Mouse (Mus musculus): ENCODE data around the gene Usp3. TPM values are rescaled to one million over a fixed set of nuclear protein-coding genes. Genes with fewer than 3 reads are reported as not detected.

The Usp3 gene
- polyA plus RNA-seq, 1 experiment from 2014 or later: 13.4 TPM

DNA sequence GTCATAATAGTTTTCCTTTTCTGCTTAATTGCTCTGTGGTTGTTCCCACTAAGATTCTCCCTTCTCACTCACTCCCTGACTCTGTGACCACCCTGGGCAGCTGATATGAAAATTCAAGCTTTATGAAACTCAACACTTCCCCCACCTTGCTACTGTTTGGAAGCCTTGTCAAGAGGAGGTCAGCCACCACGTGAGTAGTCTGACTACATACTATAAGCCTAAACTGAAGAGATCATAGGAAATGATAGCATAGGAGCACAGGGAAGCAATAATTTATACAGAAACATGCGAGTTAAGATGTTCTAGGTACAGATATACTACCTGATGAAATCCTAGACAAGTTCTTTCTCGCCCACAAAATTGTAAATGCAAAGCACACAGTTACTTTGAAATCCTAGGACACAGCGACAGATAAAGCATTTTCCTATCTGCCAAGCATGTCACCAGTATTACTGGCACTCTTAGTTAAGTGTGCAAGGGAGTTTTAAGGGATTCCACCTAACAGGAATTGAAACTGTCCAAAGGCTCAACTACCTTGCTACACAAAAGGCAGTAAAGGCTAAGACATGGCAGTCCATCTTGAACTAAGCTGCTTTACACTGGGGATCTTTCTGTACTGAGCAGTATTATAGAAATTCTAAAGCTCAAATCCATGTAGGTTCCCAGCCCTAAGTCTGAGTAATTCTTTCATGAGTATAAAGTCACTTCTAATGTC, 20.8 kb downstream of the Usp3 start:
- H3K9ac ChIP-seq: no peak overlapping the region
- no peak overlapping the region for H3K4me3 ChIP-seq (replicated peaks)
- no peak overlapping the region for H3K27ac ChIP-seq (replicated peaks)
- no peaks in the 10 kb centered on the region for H3K36me3 ChIP-seq (replicated peaks)
- 42% methylated on average over 4 of the region's 4 CpGs for WGBS (ENCODE audit: insufficient replicate concordance)
- H3K4me2 ChIP-seq: no peak overlapping the region
- no peaks in the 10 kb centered on the region for H3K9me3 ChIP-seq (replicated peaks)
- no peaks in the 10 kb centered on the region for H3K27me3 ChIP-seq
- H3K4me1 ChIP-seq (replicated peaks): peaks cover 54% of the 10 kb centered on the region
- no peak for ATAC-seq (ENCODE audit: insufficient read depth)

GRCm38 (mm10) chr9:66562215-66562614, 30.7 kb downstream of the Usp3 start:
- H3K9me3 ChIP-seq (replicated peaks): no peaks in the 10 kb centered on the region
- no peaks in the 10 kb centered on the region for H3K27me3 ChIP-seq
- no peak overlapping the region for H3K27ac ChIP-seq (replicated peaks)
- H3K4me2 ChIP-seq: no peak overlapping the region
- no peak overlapping the region for H3K4me3 ChIP-seq (replicated peaks)
- no peak for ATAC-seq (ENCODE audit: insufficient read depth)
- H3K36me3 ChIP-seq (replicated peaks): no peaks in the 10 kb centered on the region
- no peak overlapping the region for H3K9ac ChIP-seq
- 58% methylated on average over 1 of the region's 1 CpGs for WGBS (ENCODE audit: insufficient replicate concordance)
- H3K4me1 ChIP-seq (replicated peaks): peaks cover 14% of the 10 kb centered on the region

- no peak for ATAC-seq (ENCODE audit: insufficient read depth)
- WGBS (ENCODE audit: insufficient replicate concordance): 73% methylated on average over 2 of the region's 2 CpGs
- Histone ChIP-seq H3K9me3 (replicated peaks) (no peaks in the 10 kb centered on the region), H3K4me1 (replicated peaks) (peaks cover 14% of the 10 kb centered on the region), H3K27me3 (no peaks in the 10 kb centered on the region), H3K36me3 (replicated peaks) (no peaks in the 10 kb centered on the region), H3K4me2 (no peak overlapping the region), H3K27ac (replicated peaks) (no peak overlapping the region), H3K9ac (no peak overlapping the region), H3K4me3 (replicated peaks) (no peak overlapping the region)
These were observed 31.4 kb downstream of the Usp3 start for GRCm38 (mm10) chr9:66561496-66561895.

GRCm38 (mm10) chr9:66560728-66561127, 32.2 kb downstream of the Usp3 start:
- no peak overlapping the region for H3K9ac ChIP-seq
- ATAC-seq (ENCODE audit: insufficient read depth): no peak
- H3K27ac ChIP-seq (replicated peaks): no peak overlapping the region
- H3K4me2 ChIP-seq: no peak overlapping the region
- no peak overlapping the region for H3K4me3 ChIP-seq (replicated peaks)
- no peaks in the 10 kb centered on the region for H3K36me3 ChIP-seq (replicated peaks)
- no peaks in the 10 kb centered on the region for H3K27me3 ChIP-seq
- 66% methylated on average over 1 of the region's 1 CpGs for WGBS (ENCODE audit: insufficient replicate concordance)
- H3K4me1 ChIP-seq (replicated peaks): peaks cover 14% of the 10 kb centered on the region
- no peaks in the 10 kb centered on the region for H3K9me3 ChIP-seq (replicated peaks)

GRCm38 (mm10) chr9:66560295-66560694, 32.6 kb downstream of the Usp3 start:
- Histone ChIP-seq H3K4me2 (no peak overlapping the region), H3K9ac (no peak overlapping the region), H3K4me1 (replicated peaks) (peaks cover 14% of the 10 kb centered on the region), H3K27ac (replicated peaks) (no peak overlapping the region), H3K36me3 (replicated peaks) (no peaks in the 10 kb centered on the region), H3K9me3 (replicated peaks) (no peaks in the 10 kb centered on the region), H3K27me3 (no peaks in the 10 kb centered on the region), H3K4me3 (replicated peaks) (no peak overlapping the region)
- 18% methylated on average over 2 of the region's 2 CpGs for WGBS (ENCODE audit: insufficient replicate concordance)
- ATAC-seq (ENCODE audit: insufficient read depth): no peak

DNA sequence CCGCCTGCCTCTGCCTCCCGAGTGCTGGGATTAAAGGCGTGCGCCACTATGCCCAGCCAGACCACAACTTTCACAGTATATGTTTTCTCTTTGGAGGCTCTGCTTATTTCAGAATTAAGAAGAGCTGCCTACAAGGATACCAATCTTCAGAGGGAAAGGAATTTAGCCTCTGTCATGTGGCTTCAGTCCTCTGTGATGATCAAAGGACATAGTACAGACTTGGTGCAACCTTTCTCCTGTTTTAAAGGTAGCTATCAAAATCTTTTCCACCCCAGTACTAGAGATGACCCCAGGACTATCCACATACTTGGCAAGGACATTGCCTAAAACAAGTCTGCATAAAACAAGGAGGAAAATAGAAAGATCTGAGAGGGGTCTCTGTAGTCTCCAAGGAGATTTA, 34.0 kb downstream of the Usp3 start:
- H3K27ac ChIP-seq (replicated peaks): no peak overlapping the region
- no peaks in the 10 kb centered on the region for H3K27me3 ChIP-seq
- no peaks in the 10 kb centered on the region; the same call in 1 of the 2 replicates for H3K36me3 ChIP-seq (replicated peaks)
- H3K4me3 ChIP-seq (replicated peaks): no peak overlapping the region
- no peak for ATAC-seq (ENCODE audit: insufficient read depth)
- no peak overlapping the region for H3K4me2 ChIP-seq
- H3K9me3 ChIP-seq (replicated peaks): no peaks in the 10 kb centered on the region
- H3K4me1 ChIP-seq (replicated peaks): peaks cover 12% of the 10 kb centered on the region
- WGBS (ENCODE audit: insufficient replicate concordance): 90% methylated on average over 4 of the region's 4 CpGs
- no peak overlapping the region for H3K9ac ChIP-seq

DNA sequence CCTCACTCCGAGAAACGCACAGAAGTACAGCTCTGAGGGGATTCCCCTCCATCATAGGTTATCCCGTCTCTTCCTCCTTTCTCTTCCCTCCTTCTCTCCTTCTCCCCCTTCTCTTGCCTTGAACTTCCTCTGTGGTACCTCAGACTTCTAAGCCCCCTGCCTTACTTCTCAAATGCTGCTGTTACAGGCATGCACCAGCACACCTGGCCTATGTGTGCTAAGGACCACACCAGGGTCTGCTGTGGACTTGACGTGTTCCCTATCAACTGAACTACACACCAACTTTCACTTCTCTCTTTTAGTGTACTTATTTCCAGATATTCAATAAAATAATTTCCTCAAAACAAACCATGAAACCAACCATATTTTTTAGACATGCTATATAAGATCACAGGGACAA, 50.2 kb downstream of the Usp3 start:
- H3K4me2 ChIP-seq: no peak overlapping the region
- H3K27ac ChIP-seq (replicated peaks): no peak overlapping the region
- no peaks in the 10 kb centered on the region for H3K4me1 ChIP-seq (replicated peaks)
- no peak overlapping the region for H3K4me3 ChIP-seq (replicated peaks)
- H3K9me3 ChIP-seq (replicated peaks): no peaks in the 10 kb centered on the region
- H3K27me3 ChIP-seq: no peaks in the 10 kb centered on the region
- H3K9ac ChIP-seq: no peak overlapping the region
- no peak for ATAC-seq (ENCODE audit: insufficient read depth)
- 74% methylated on average over 4 of the region's 4 CpGs for WGBS (ENCODE audit: insufficient replicate concordance)
- H3K36me3 ChIP-seq (replicated peaks): peaks cover 61% of the 10 kb centered on the region

DNA sequence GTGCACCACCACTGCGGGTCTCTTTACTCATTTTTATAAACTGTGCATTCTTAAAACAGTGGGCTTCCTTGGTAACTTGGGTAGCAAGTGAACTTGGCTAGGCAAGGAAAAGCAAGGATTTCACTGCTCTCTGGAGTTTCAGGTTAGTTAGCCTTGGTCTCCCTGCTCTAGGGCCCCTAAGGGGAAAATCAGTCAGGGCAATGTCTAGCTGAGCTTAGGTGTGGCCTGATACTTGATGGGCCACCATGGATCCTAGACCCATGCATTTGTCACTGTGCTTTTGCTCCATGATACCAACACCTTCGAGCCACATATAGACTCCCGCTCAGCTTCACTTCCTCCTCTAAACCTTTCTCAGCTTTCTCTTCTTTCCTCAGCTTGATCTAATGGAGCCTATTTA, 71.3 kb downstream of the Usp3 start:
- H3K36me3 ChIP-seq (replicated peaks): peaks cover 74% of the 10 kb centered on the region
- whole genome bisulfite sequencing (ENCODE audit: insufficient replicate concordance): 90% methylated on average over 3 of the region's 3 CpGs
- H3K9ac ChIP-seq: no peak overlapping the region

GRCm38 (mm10) chr9:66520299-66520698, 72.6 kb downstream of the Usp3 start:
- peaks cover 76% of the 10 kb centered on the region for H3K36me3 ChIP-seq (replicated peaks)
- no peak overlapping the region for H3K27ac ChIP-seq (replicated peaks)
- WGBS (ENCODE audit: insufficient replicate concordance): 90% methylated on average over 4 of the region's 4 CpGs
- H3K4me3 ChIP-seq (replicated peaks): no peak overlapping the region
- H3K9ac ChIP-seq: no peak overlapping the region
- H3K4me2 ChIP-seq: no peak overlapping the region
- no peaks in the 10 kb centered on the region for H3K27me3 ChIP-seq
- no peak for ATAC-seq (ENCODE audit: insufficient read depth)
- no peaks in the 10 kb centered on the region for H3K4me1 ChIP-seq (replicated peaks)
- no peaks in the 10 kb centered on the region for H3K9me3 ChIP-seq (replicated peaks)

More for the DNA sequence above, 71.3 kb downstream of the Usp3 start:
- ATAC-seq (ENCODE audit: insufficient read depth): no peak
- Histone ChIP-seq H3K4me1 (replicated peaks) (no peaks in the 10 kb centered on the region), H3K27me3 (no peaks in the 10 kb centered on the region), H3K4me3 (replicated peaks) (no peak overlapping the region), H3K4me2 (no peak overlapping the region), H3K9me3 (replicated peaks) (no peaks in the 10 kb centered on the region), H3K27ac (replicated peaks) (no peak overlapping the region)

DNA sequence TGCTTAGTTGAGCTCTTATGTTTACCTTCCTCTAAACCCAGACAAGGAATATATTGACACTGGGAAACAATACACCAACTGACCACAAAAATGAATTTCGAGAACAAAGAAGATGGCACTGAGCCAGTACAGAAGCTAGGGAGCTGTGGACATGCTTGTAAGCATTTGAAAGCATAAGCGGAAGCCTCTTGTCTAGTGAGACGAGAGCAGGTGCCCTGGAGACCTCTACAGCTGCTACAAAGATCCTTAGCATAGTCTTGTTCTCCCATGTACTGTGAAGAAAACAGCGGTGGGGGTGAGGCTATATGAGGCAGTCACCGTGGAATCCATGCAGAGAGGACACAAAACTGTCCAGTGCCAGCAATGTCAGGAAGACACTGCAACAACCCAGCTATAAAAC, 74.0 kb downstream of the Usp3 start:
- peaks cover 87% of the 10 kb centered on the region for H3K36me3 ChIP-seq (replicated peaks)
- no peak overlapping the region for H3K9ac ChIP-seq
- WGBS (ENCODE audit: insufficient replicate concordance): 78% methylated on average over 5 of the region's 5 CpGs
- peaks cover 8% of the 10 kb centered on the region for H3K4me1 ChIP-seq (replicated peaks)
- ATAC-seq (ENCODE audit: insufficient read depth): no peak
- H3K27ac ChIP-seq (replicated peaks): no peak overlapping the region
- no peak overlapping the region for H3K4me2 ChIP-seq
- no peaks in the 10 kb centered on the region for H3K27me3 ChIP-seq
- H3K4me3 ChIP-seq (replicated peaks): no peak overlapping the region
- no peaks in the 10 kb centered on the region for H3K9me3 ChIP-seq (replicated peaks)

GRCm38 (mm10) chr9:66518251-66518650, 74.7 kb downstream of the Usp3 start:
- Histone ChIP-seq H3K9ac (no peak overlapping the region), H3K9me3 (replicated peaks) (no peaks in the 10 kb centered on the region), H3K4me1 (replicated peaks) (peaks cover 14% of the 10 kb centered on the region), H3K4me2 (no peak overlapping the region), H3K36me3 (replicated peaks) (peaks cover 87% of the 10 kb centered on the region), H3K27me3 (no peaks in the 10 kb centered on the region), H3K4me3 (replicated peaks) (no peak overlapping the region), H3K27ac (replicated peaks) (no peak overlapping the region)
- WGBS (ENCODE audit: insufficient replicate concordance): 85% methylated on average over 5 of the region's 5 CpGs
- no peak for ATAC-seq (ENCODE audit: insufficient read depth)

GRCm38 (mm10) chr9:66517746-66518145, 75.2 kb downstream of the Usp3 start:
- no peak for ATAC-seq (ENCODE audit: insufficient read depth)
- Histone ChIP-seq H3K4me3 (replicated peaks) (no peak overlapping the region), H3K9ac (no peak overlapping the region), H3K36me3 (replicated peaks) (peaks cover 84% of the 10 kb centered on the region), H3K4me2 (no peak overlapping the region), H3K27ac (replicated peaks) (no peak overlapping the region), H3K4me1 (replicated peaks) (peaks cover 19% of the 10 kb centered on the region), H3K27me3 (no peaks in the 10 kb centered on the region), H3K9me3 (replicated peaks) (no peaks in the 10 kb centered on the region)
- WGBS (ENCODE audit: insufficient replicate concordance): 87% methylated on average over 10 of the region's 10 CpGs
